Mouse (Mus musculus) midbrain, embryonic 13.5 days (tissue): Measurements from ENCODE around the gene Ccdc157. TPM values are rescaled to one million over a fixed set of nuclear protein-coding genes. Genes with fewer than 3 reads are reported as not detected.
"Not testable (repeated sequence)": the region's sequence is repeated elsewhere in the genome, so short reads cannot be mapped to it uniquely, and the experiment has no call there.

ENCODE experiments used
- ATAC-seq: fragments of 200-750 bp; cut with Nextera tagmentation; 2 replicates; pipeline ENCODE4 v1.8.0; 2017; ENCODE audit warnings: mild to moderate bottlenecking, moderate TSS enrichment, moderate library complexity
- H3K27ac ChIP-seq: fragments of 300-500 bp; sonication (generic); 2 replicates; pipeline ENCODE4 v1.5.1; 2015; ENCODE audit warnings: inconsistent platforms, mild to moderate bottlenecking, moderate library complexity
- H3K27me3 ChIP-seq: fragments of 300-500 bp; sonication (generic); 2 replicates; pipeline ENCODE4 v1.6.1; 2015; ENCODE audit warnings: mild to moderate bottlenecking, inconsistent platforms
- H3K36me3 ChIP-seq: fragments of 300-500 bp; sonication (generic); 2 replicates; pipeline ENCODE4 v1.6.1; 2015; ENCODE audit warnings: mild to moderate bottlenecking, inconsistent platforms
- H3K4me1 ChIP-seq: fragments of 300-500 bp; sonication (generic); replicated peaks from 2 replicates; pipeline ENCODE4 v1.6.1; 2015; ENCODE audit warnings: inconsistent platforms
- H3K4me2 ChIP-seq: fragments of 300-500 bp; sonication (generic); replicated peaks from 2 replicates; pipeline ENCODE4 v1.6.1; 2015; ENCODE audit warnings: moderate library complexity, mild to moderate bottlenecking, inconsistent platforms
- H3K4me3 ChIP-seq: fragments of 300-500 bp; sonication (generic); replicated peaks from 2 replicates; pipeline ENCODE4 v1.5.1; 2015; ENCODE audit warnings: mild to moderate bottlenecking, inconsistent platforms
- H3K9ac ChIP-seq: fragments of 300-500 bp; sonication (generic); replicated peaks from 2 replicates; pipeline ENCODE4 v1.6.1; 2015; ENCODE audit warnings: mild to moderate bottlenecking, inconsistent platforms
- H3K9me3 ChIP-seq: fragments of 300-500 bp; sonication (generic); 2 replicates; pipeline ENCODE4 v1.6.1; 2016; ENCODE audit warnings: mild to moderate bottlenecking, inconsistent platforms
- WGBS: fragments of 180-500 bp; shearing (Covaris S2); methylation state at CpG from one replicate; pipeline ENCODE4 v1.1.7; 2015; 5-methylcytosine and 5-hydroxymethylcytosine counted together
- polyA plus RNA-seq: library from polyadenylated mRNA; unstranded; fragments of >200 nt; fragmentation: Nextera tagmentation; extraction: Ambion mirVana; gene quantifications from 2 replicates; pipeline ENCODE4 v1.2.1, GENCODE M21; 2015

Ccdc157 gene
- polyA plus RNA-seq, 1 experiment from 2014 or later, result 8.1 TPM

GRCm38 (mm10) chr11:4143281-4144062 is 16.6 kb downstream of the Ccdc157 start:
- no peak overlapping the region for H3K27ac ChIP-seq
- no peak overlapping the region for H3K4me2 ChIP-seq
- H3K9ac ChIP-seq, result no peak overlapping the region
- H3K27me3 ChIP-seq, result no peaks in the 10 kb centered on the region
- H3K36me3 ChIP-seq, result peaks cover 67% of the 10 kb centered on the region
- H3K9me3 ChIP-seq, result no peaks in the 10 kb centered on the region
- H3K4me1 ChIP-seq, result peaks cover 2% of the 10 kb centered on the region; the same call in 1 of the 2 replicates
- ATAC-seq, result no peak
- 91% methylated on average over 21 of the region's 21 CpGs for WGBS
- H3K4me3 ChIP-seq, result no peak overlapping the region

- no peak overlapping the region for H3K4me2 ChIP-seq
- no peak overlapping the region for H3K27ac ChIP-seq
- H3K4me3 ChIP-seq, result no peak overlapping the region
- no peak for ATAC-seq
- no peak overlapping the region for H3K9ac ChIP-seq
- peaks cover 9% of the 10 kb centered on the region for H3K4me1 ChIP-seq
- peaks cover 71% of the 10 kb centered on the region for H3K36me3 ChIP-seq
- H3K27me3 ChIP-seq, result no peaks in the 10 kb centered on the region
- H3K9me3 ChIP-seq, result no peaks in the 10 kb centered on the region
- WGBS, result 90% methylated on average over 4 of the region's 4 CpGs
Observed at GRCm38 (mm10) chr11:4142352-4142751, 17.7 kb downstream of the Ccdc157 start.

DNA sequence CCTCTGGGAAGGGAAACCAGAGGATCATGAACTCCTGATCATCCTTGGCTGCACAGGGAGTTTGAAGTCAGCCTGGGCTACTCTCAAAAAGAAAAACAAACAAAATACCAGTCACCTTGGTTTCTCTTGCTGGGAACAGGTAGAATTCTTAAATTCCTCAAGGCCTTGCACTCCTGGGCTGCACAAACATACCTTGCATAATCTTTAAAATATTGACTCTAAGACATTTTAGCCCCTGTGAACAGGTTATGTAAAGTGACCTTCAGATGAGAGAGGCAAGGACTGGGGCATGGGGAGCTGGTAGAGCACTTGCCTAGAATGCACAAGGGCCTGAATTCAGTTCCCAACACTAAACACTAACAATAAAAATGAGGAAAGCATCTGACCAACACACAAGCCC is 18.6 kb downstream of the Ccdc157 start:
- H3K36me3 ChIP-seq, result peaks cover 77% of the 10 kb centered on the region
- no peaks in the 10 kb centered on the region for H3K9me3 ChIP-seq
- no peak overlapping the region for H3K4me2 ChIP-seq
- H3K9ac ChIP-seq, result no peak overlapping the region
- H3K4me1 ChIP-seq, result peaks cover 17% of the 10 kb centered on the region
- no peak overlapping the region for H3K27ac ChIP-seq
- no peaks in the 10 kb centered on the region for H3K27me3 ChIP-seq
- no peak for ATAC-seq
- H3K4me3 ChIP-seq, result no peak overlapping the region

DNA sequence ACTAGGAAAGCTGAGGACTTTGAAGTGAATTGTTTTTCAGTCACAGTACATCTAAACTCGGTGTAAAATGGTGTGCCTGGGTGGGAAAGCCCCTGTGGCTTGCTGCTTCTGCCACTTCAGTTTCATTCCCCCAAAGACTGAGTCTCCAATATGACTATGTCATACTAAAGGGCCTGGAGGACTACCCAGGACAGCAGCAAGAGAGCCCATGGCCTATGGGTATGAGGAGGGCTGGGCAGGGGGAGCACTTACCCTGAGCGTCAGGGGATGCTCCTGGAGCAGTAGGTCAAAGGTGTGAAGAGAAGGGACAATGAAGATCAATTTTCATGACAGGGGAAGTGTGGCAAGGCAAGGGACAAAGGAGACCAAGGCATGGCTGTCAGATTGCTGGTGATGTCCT is 21.1 kb downstream of the Ccdc157 start:
- H3K9ac ChIP-seq, result no peak overlapping the region
- WGBS, result 67% methylated on average over 2 of the region's 2 CpGs
- no peak overlapping the region for H3K4me2 ChIP-seq
- no peak for ATAC-seq
- peaks cover 28% of the 10 kb centered on the region for H3K4me1 ChIP-seq
- H3K36me3 ChIP-seq, result peaks cover 70% of the 10 kb centered on the region
- H3K4me3 ChIP-seq, result no peak overlapping the region
- no peaks in the 10 kb centered on the region for H3K27me3 ChIP-seq
- no peaks in the 10 kb centered on the region for H3K9me3 ChIP-seq
- H3K27ac ChIP-seq, result no peak overlapping the region

GRCm38 (mm10) chr11:4134986-4135935 is 24.8 kb downstream of the Ccdc157 start, which contains the start of gene Rnf215:
Gene Rnf215 (plus strand): TSS chr11:4135202.
- Histone ChIP-seq H3K4me3 (peak within 1 kb of the TSS; percentile 86), H3K9me3 (no peaks in the 10 kb centered on the region), H3K36me3 (peaks cover 33% of the 10 kb centered on the region), H3K27ac (peak within 1 kb of the TSS; percentile 91), H3K4me1 (peaks cover 31% of the 10 kb centered on the region), H3K4me2 (peak within 1 kb of the TSS; percentile 88), H3K9ac (peak within 1 kb of the TSS; percentile 95), H3K27me3 (no peaks in the 10 kb centered on the region)
- 1% methylated on average over 56 of the region's 66 CpGs for WGBS
- peak; percentile 92 for ATAC-seq

GRCm38 (mm10) chr11:4134400-4134799 is 25.7 kb downstream of the Ccdc157 start:
- Histone ChIP-seq H3K9ac (no peak overlapping the region), H3K36me3 (peaks cover 25% of the 10 kb centered on the region), H3K27me3 (no peaks in the 10 kb centered on the region), H3K4me3 (peak overlapping the region; percentile 86), H3K9me3 (no peaks in the 10 kb centered on the region), H3K4me2 (peak overlapping the region; percentile 88), H3K4me1 (peaks cover 31% of the 10 kb centered on the region), H3K27ac (no peak overlapping the region)
- WGBS, result 58% methylated on average over 6 of the region's 6 CpGs
- no peak for ATAC-seq

DNA sequence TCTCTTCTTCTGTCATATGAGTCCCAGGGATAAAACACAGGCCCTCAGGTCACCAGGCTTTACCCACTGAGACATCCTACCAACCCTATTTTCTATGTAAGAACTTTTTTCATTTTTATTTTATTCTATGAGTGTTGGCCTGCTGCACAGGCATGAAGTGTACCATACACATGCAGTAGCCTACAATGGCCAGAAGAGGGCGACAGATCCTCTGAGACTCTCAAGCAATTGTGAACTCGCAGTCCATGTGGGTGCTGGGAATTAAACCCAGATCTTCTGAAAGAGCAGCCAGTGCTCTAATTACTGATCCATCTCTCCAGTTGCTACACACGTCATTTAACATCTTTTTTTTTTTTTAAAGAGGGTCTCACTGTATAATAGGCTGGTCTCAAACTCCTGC is 26.6 kb downstream of the Ccdc157 start:
- Histone ChIP-seq H3K4me2 (no peak overlapping the region), H3K9ac (no peak overlapping the region), H3K36me3 (peaks cover 15% of the 10 kb centered on the region), H3K4me3 (no peak overlapping the region), H3K27me3 (no peaks in the 10 kb centered on the region), H3K4me1 (peaks cover 28% of the 10 kb centered on the region), H3K27ac (no peak overlapping the region), H3K9me3 (no peaks in the 10 kb centered on the region)
- WGBS, result 54% methylated on average over 3 of the region's 3 CpGs
- ATAC-seq, result no peak

DNA sequence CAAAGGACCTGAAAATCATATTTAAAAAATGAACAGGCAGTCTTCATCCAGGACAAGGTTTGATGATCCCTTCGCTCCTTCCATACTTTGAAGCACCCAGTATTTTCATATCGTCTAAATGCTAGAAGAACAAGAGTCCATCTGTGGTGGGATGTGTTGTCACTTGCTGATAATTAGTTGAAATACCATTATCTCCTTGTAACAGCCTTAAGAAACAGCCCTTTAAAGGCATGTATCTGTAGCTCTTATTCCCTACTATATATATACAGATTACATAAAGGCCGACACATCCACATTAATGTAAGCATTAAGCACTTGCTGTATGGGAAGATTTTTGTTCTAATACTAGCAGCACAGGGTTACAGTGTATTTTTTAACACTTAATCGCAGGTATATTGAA is 31.6 kb downstream of the Ccdc157 start:
- not testable (repeated sequence) for H3K27me3 ChIP-seq, H3K27ac ChIP-seq, H3K4me2 ChIP-seq, H3K4me3 ChIP-seq, H3K4me1 ChIP-seq, ATAC-seq, H3K9ac ChIP-seq, H3K9me3 ChIP-seq, H3K36me3 ChIP-seq
- WGBS, result 94% methylated on average over 4 of the region's 4 CpGs

- 93% methylated on average over 1 of the region's 1 CpGs for WGBS
- Histone ChIP-seq H3K4me3 (no peak overlapping the region), H3K9me3 (peaks cover 9% of the 10 kb centered on the region; the same call in 1 of the 2 replicates), H3K9ac (no peak overlapping the region), H3K27me3 (no peaks in the 10 kb centered on the region), H3K4me1 (0 out of 2 replicates have a peak, but pooled peaks cover 3% of the 10 kb centered on the region), H3K4me2 (no peak overlapping the region), H3K27ac (no peak overlapping the region), H3K36me3 (no peaks in the 10 kb centered on the region)
- no peak for ATAC-seq
Observed at GRCm38 (mm10) chr11:4127059-4127458, 33.0 kb downstream of the Ccdc157 start.

DNA sequence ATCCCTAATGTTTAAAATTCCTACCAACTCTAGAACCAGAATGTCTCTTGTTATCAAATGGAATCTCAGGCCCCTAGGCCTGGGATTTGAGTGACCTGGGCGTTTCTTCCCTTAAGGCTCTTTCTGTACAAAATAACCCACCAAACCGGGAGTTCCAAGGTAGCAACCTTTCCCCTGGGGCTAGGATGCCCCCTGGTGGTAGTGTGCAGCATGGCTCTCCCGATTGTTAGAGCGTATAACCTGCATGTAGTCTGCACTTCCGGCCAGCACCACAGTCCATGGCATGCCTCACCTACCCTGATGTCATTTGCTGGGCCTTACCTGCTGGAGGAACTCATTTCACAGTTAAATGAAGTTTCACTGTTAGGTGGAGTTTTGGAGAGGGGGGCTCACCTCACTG is 36.2 kb downstream of the Ccdc157 start:
- 0 out of 2 replicates have a peak, but pooled peaks cover 1% of the 10 kb centered on the region for H3K4me1 ChIP-seq
- no peak overlapping the region for H3K4me3 ChIP-seq
- WGBS, result 63% methylated on average over 5 of the region's 5 CpGs
- no peaks in the 10 kb centered on the region for H3K36me3 ChIP-seq
- peaks cover 12% of the 10 kb centered on the region for H3K27me3 ChIP-seq
- H3K4me2 ChIP-seq, result no peak overlapping the region
- ATAC-seq, result no peak
- H3K9me3 ChIP-seq, result peaks cover 9% of the 10 kb centered on the region; the same call in 1 of the 2 replicates
- no peak overlapping the region for H3K9ac ChIP-seq
- no peak overlapping the region for H3K27ac ChIP-seq

- Histone ChIP-seq H3K4me3 (no peak within 1 kb of the TSS), H3K9ac (no peak within 1 kb of the TSS), H3K4me1 (peaks cover 9% of the 10 kb centered on the region), H3K27me3 (peaks cover 15% of the 10 kb centered on the region), H3K4me2 (no peak within 1 kb of the TSS), H3K36me3 (no peaks in the 10 kb centered on the region), H3K27ac (no peak within 1 kb of the TSS), H3K9me3 (peaks cover 9% of the 10 kb centered on the region; the same call in 1 of the 2 replicates)
- 69% methylated on average over 10 of the region's 10 CpGs for WGBS
- ATAC-seq, result no peak
Observed at GRCm38 (mm10) chr11:4122742-4123579, 37.1 kb downstream of the Ccdc157 start, which contains the start of gene Sec14l2. Gene Sec14l2 (minus strand): TSS chr11:4123415.
